Mouse (Mus musculus) CH12.LX (cell line): ENCODE data around the gene Amer3. TPM values are rescaled to one million over a fixed set of nuclear protein-coding genes. Genes with fewer than 3 reads are reported as not detected.

ENCODE experiments used
- DNase-seq: peaks from one replicate; pipeline ENCODE4 v3.0.0-alpha.2; 2013; ENCODE audit errors: extremely low read depth
- H3K27ac ChIP-seq: 2 replicates; pipeline ENCODE4 v1.5.1; 2012; ENCODE audit warnings: low read depth, mild to moderate bottlenecking, control low read depth, moderate library complexity; ENCODE audit not compliant: insufficient read depth
- H3K27me3 ChIP-seq: replicated peaks from 2 replicates; pipeline ENCODE3; 2012; ENCODE audit warnings: inconsistent platforms
- H3K36me3 ChIP-seq, 2 experiments: replicated peaks in 1 of 2; 2 replicates each; pipeline versions ENCODE3 to v1.6.1; 2012; ENCODE audit warnings: inconsistent platforms in 1 of 2, low read length in 1 of 2, mild to moderate bottlenecking in 1 of 2, mixed read lengths in 1 of 2, moderate library complexity in 1 of 2; ENCODE audit not compliant: control insufficient read depth in 1 of 2, insufficient read depth in 1 of 2
- H3K4me1 ChIP-seq, 2 experiments: 2 replicates each; pipeline ENCODE4 v1.6.1; 2012; ENCODE audit warnings: inconsistent platforms in 1 of 2, moderate library complexity in 1 of 2; ENCODE audit not compliant: insufficient read depth in 2 of 2, control insufficient read depth in 1 of 2
- H3K4me2 ChIP-seq: 2 replicates; pipeline ENCODE4 v1.6.1; 2012; ENCODE audit warnings: low read depth, mild to moderate bottlenecking, control low read depth; ENCODE audit not compliant: poor library complexity, insufficient read depth, severe bottlenecking
- H3K4me3 ChIP-seq, 3 experiments: fragments of 150-350 bp in 1 of 3; sonication (generic) in 1 of 3; replicated peaks in 1 of 3; 2 replicates each; pipeline versions ENCODE3 to v1.5.1; 2011 to 2012; ENCODE audit warnings: low read depth in 2 of 3, low read length in 2 of 3, mild to moderate bottlenecking in 2 of 3, moderate library complexity in 2 of 3, control low read depth in 1 of 3, improper control_type of control experiment in 1 of 3, inconsistent platforms in 1 of 3, mixed read lengths in 1 of 3; ENCODE audit not compliant: poor library complexity in 1 of 3
- H3K79me2 ChIP-seq: replicated peaks from 2 replicates; pipeline ENCODE4 v1.6.1; 2012; ENCODE audit warnings: mild to moderate bottlenecking, moderate library complexity; ENCODE audit not compliant: control insufficient read depth, poor library complexity, insufficient read depth, severe bottlenecking; ENCODE audit errors: extremely low read depth
- H3K9ac ChIP-seq: 2 replicates; pipeline ENCODE4 v1.6.1; 2012; ENCODE audit warnings: low read depth, mild to moderate bottlenecking, control low read depth, moderate library complexity; ENCODE audit not compliant: insufficient read depth
- H3K9me3 ChIP-seq: replicated peaks from 2 replicates; pipeline ENCODE3; 2012; ENCODE audit warnings: low read length, inconsistent platforms, mixed read lengths
- BHLHE40 ChIP-seq: IDR thresholded peaks from 2 replicates; pipeline ENCODE4 v1.6.1; 2011; ENCODE audit warnings: mild to moderate bottlenecking, low read depth, low read length, improper control_type of control experiment
- CHD1 ChIP-seq: IDR thresholded peaks from 2 replicates; pipeline ENCODE4 v1.6.1; 2012; ENCODE audit warnings: low read depth, low read length, improper control_type of control experiment, inconsistent platforms
- CHD2 ChIP-seq: IDR thresholded peaks from 2 replicates; pipeline ENCODE4 v1.6.1; 2011; ENCODE audit warnings: low read length, improper control_type of control experiment
- E2F4 ChIP-seq: IDR thresholded peaks from 2 replicates; pipeline ENCODE4 v1.6.1; 2011; ENCODE audit warnings: low read depth, low read length, improper control_type of control experiment; ENCODE audit not compliant: insufficient replicate concordance
- EP300 ChIP-seq: IDR thresholded peaks from 2 replicates; pipeline ENCODE4 v1.6.1; 2011; ENCODE audit warnings: low read length, improper control_type of control experiment
- IRF4 ChIP-seq: IDR thresholded peaks from 2 replicates; pipeline ENCODE4 v1.6.1; 2014; ENCODE audit warnings: low read depth, mild to moderate bottlenecking, inconsistent platforms, low read length, improper control_type of control experiment
- JUN ChIP-seq: IDR thresholded peaks from 2 replicates; pipeline ENCODE4 v1.6.1; 2011; ENCODE audit warnings: low read depth, mild to moderate bottlenecking, low read length, improper control_type of control experiment, moderate library complexity; ENCODE audit not compliant: insufficient read depth
- JUND ChIP-seq: conservative IDR thresholded peaks from 2 replicates; pipeline ENCODE4 v1.6.1; 2011; ENCODE audit warnings: low read depth, low read length, improper control_type of control experiment
- MAFK ChIP-seq: IDR thresholded peaks from 2 replicates; pipeline ENCODE4 v1.6.1; 2011; ENCODE audit warnings: low read length, improper control_type of control experiment; ENCODE audit not compliant: insufficient replicate concordance
- MAX ChIP-seq: IDR thresholded peaks from 2 replicates; pipeline ENCODE4 v1.6.1; 2011; ENCODE audit warnings: low read length, improper control_type of control experiment
- MXI1 ChIP-seq: IDR thresholded peaks from 2 replicates; pipeline ENCODE4 v1.6.1; 2011; ENCODE audit warnings: mild to moderate bottlenecking, low read depth, low read length, improper control_type of control experiment
- MYC ChIP-seq: IDR thresholded peaks from 2 replicates; pipeline ENCODE4 v1.6.1; 2011; ENCODE audit warnings: low read depth, mild to moderate bottlenecking, improper control_type of control experiment, low read length
- NRF1 ChIP-seq: IDR thresholded peaks from 2 replicates; pipeline ENCODE4 v1.6.1; 2014; ENCODE audit warnings: low read depth, mild to moderate bottlenecking, inconsistent platforms, low read length, improper control_type of control experiment, moderate library complexity
- POLR2A ChIP-seq: IDR thresholded peaks from 2 replicates; pipeline ENCODE4 v1.6.1; 2011; ENCODE audit warnings: low read depth, mild to moderate bottlenecking, improper control_type of control experiment, low read length
- POLR2AphosphoS2 ChIP-seq: IDR thresholded peaks from 2 replicates; pipeline ENCODE4 v1.6.1; 2011; ENCODE audit warnings: low read depth, low read length, improper control_type of control experiment
- SMC3 ChIP-seq: IDR thresholded peaks from 2 replicates; pipeline ENCODE4 v1.6.1; 2011; ENCODE audit warnings: low read depth, low read length, improper control_type of control experiment
- TBP ChIP-seq: conservative IDR thresholded peaks from 2 replicates; pipeline ENCODE4 v1.6.1; 2011; ENCODE audit warnings: low read depth, low read length, improper control_type of control experiment
- TCF12 ChIP-seq: IDR thresholded peaks from 2 replicates; pipeline ENCODE4 v1.6.1; 2014; ENCODE audit warnings: low read depth, mild to moderate bottlenecking, inconsistent platforms, low read length, improper control_type of control experiment
- UBTF ChIP-seq: IDR thresholded peaks from 2 replicates; pipeline ENCODE4 v1.6.1; 2012; ENCODE audit warnings: low read depth, mild to moderate bottlenecking, inconsistent platforms, low read length, improper control_type of control experiment, moderate library complexity
- USF1 ChIP-seq: IDR thresholded peaks from 2 replicates; pipeline ENCODE4 v1.6.1; 2014; ENCODE audit warnings: low read depth, mild to moderate bottlenecking, inconsistent platforms, low read length, improper control_type of control experiment
- ZKSCAN1 ChIP-seq: IDR thresholded peaks from 2 replicates; pipeline ENCODE4 v1.6.1; 2012; ENCODE audit warnings: low read depth, inconsistent platforms, low read length, improper control_type of control experiment, borderline replicate concordance
- ZMIZ1 ChIP-seq: IDR thresholded peaks from 2 replicates; pipeline ENCODE4 v1.6.1; 2012; ENCODE audit warnings: low read depth, mild to moderate bottlenecking, inconsistent platforms, low read length, improper control_type of control experiment
- ZNF384 ChIP-seq: IDR thresholded peaks from 2 replicates; pipeline ENCODE4 v1.6.1; 2012; ENCODE audit warnings: low read depth, low read length, improper control_type of control experiment, inconsistent platforms
- dilution Hi-C: fragments of 300-500 bp; cut with MboI; formaldehyde crosslinking; loops from 2 replicates; pipeline ENCODE4 v1.14.3; 2020; ENCODE audit warnings: low sequenced_read_pairs; ENCODE audit not compliant: extremely low pct_unique_long_range_greater_than_20kb, extremely low pct_ligation_motif_present
- in situ Hi-C: fragments of 300-500 bp; cut with MboI; formaldehyde crosslinking; loops from 3 replicates; pipeline ENCODE4 v1.14.3; 2019; ENCODE audit warnings: low sequenced_read_pairs, low pct_ligation_motif_present, low pct_unique_long_range_greater_than_20kb, mixed read lengths
- polyA plus RNA-seq: library from polyadenylated mRNA; unstranded; fragments of >175 nt; gene quantifications from 2 replicates; pipeline ENCODE4 v1.2.1, GENCODE M21; 2012; ENCODE audit warnings: low read depth; ENCODE audit not compliant: insufficient read length
- total RNA-seq, 2 experiments: library from RNA; depleted of rRNA; stranded (reverse); fragments of 300-350 nt in 1 of 2; fragments of >200 nt in 1 of 2; gene quantifications; 2 replicates each; pipeline ENCODE4 v1.2.3; 2012 to 2014

The Amer3 gene
- total and polyA plus RNA-seq, 3 experiments = 0.04 to 0.20 (median 0.17) TPM

DNA sequence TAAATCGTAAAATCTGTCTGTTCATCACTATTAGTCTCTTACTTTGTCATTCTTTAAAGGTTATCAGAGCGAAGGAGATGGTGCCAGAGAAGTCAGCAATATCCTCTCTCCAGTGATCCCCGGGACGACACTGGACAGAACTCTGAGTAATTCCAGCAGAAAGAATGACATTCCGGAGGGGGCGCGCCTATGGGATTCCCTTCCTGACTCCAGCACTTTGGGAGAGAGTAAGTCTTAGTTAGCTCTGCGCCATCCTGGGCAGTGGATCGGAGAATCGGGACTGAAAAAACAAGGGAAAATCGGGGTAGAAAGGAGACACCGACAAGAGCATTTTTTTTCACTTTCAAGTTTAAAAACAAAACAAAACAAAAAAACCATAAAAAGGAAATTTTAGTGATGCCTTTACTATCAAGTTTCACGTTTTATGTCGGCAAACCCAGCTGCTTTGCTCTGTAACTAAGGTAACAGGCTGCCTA is 43.1 kb upstream of the Amer3 start:
- TF ChIP-seq JUN (no peak), POLR2AphosphoS2 (no peak), CHD1 (no peak), JUND (no peak), TBP (no peak), USF1 (no peak), ZNF384 (no peak), MXI1 (no peak), IRF4 (no peak), UBTF (no peak), E2F4 (no peak), EP300 (no peak), MAX (no peak), MAFK (no peak), SMC3 (no peak), POLR2A (no peak), CHD2 (no peak), TCF12 (no peak), ZKSCAN1 (no peak)
- H3K4me3 ChIP-seq = peak overlapping the region in 1 of 3 experiments; percentile 17
- H3K36me3 ChIP-seq = no peaks in the 10 kb centered on the region
- H3K9ac ChIP-seq = no peak overlapping the region
- no peak overlapping the region for H3K27ac ChIP-seq
- peak overlapping the region; percentile 23 for H3K4me2 ChIP-seq
- peaks cover 8 to 15% of the 10 kb centered on the region in 2 experiments for H3K4me1 ChIP-seq
- no peak for DNase-seq
- H3K9me3 ChIP-seq = peaks cover 3% of the 10 kb centered on the region
- no peaks in the 10 kb centered on the region for H3K79me2 ChIP-seq
- peaks cover 18% of the 10 kb centered on the region for H3K27me3 ChIP-seq
- dilution Hi-C loops = no loop called here
- in situ Hi-C loops = no loop called here

- dilution Hi-C loops (no loop called here), in situ Hi-C loops (no loop called here)
- Histone ChIP-seq H3K4me2 (peak overlapping the region; percentile 23), H3K79me2 (no peaks in the 10 kb centered on the region), H3K4me3 (peak overlapping the region in 1 of 3 experiments; percentile 17), H3K9ac (no peak overlapping the region), H3K27ac (no peak overlapping the region), H3K36me3 (no peaks in the 10 kb centered on the region), H3K27me3 (peaks cover 18% of the 10 kb centered on the region), H3K4me1 (peaks cover 8 to 15% of the 10 kb centered on the region in 2 experiments), H3K9me3 (peaks cover 3% of the 10 kb centered on the region)
- DNase-seq = peak; percentile 55
- TF ChIP-seq TCF12 (peak; percentile 73), ZMIZ1 (no peak), NRF1 (no peak), MYC (no peak), ZKSCAN1 (no peak), USF1 (no peak), MAFK (no peak), CHD2 (no peak), BHLHE40 (peak; percentile 50)
These were observed 42.5 kb upstream of the Amer3 start for GRCm38 (mm10) chr1:34536767-34537485.
